Mouse (Mus musculus) bone marrow macrophage, adult 2 months (primary cell): ENCODE measurements around the gene Pcolce2.

Source experiments
- CTCF ChIP-seq: IDR thresholded peaks from 2 replicates; pipeline ENCODE4 v1.5.1; 2012; ENCODE audit warnings: low read depth, mild to moderate bottlenecking, low read length, moderate library complexity
- POLR2A ChIP-seq: IDR thresholded peaks from 2 replicates; pipeline ENCODE4 v1.6.1; 2012; ENCODE audit warnings: mild to moderate bottlenecking, low read depth, low read length, borderline replicate concordance

GRCm38 (mm10) chr9:95624072-95624471 is 13.3 kb upstream of the Pcolce2 start:
- TF ChIP-seq CTCF (no peak), POLR2A (no peak)
